Mouse (Mus musculus) heart, embryonic 14.5 days (tissue): ENCODE results near the gene Adh5. TPM values are rescaled to one million over a fixed set of nuclear protein-coding genes. Genes with fewer than 3 reads are reported as not detected.
A peak's percentile ranks its signal among the peaks of the same experiment; 100 is the strongest.

Source experiments
- ATAC-seq: fragments of 200-750 bp; cut with Nextera tagmentation; 2 replicates; pipeline ENCODE4 v1.8.0; 2017; ENCODE audit warnings: low read depth, moderate TSS enrichment; ENCODE audit not compliant: insufficient number of reproducible peaks, insufficient read depth, low FRiP score
- H3K27ac ChIP-seq, 2 experiments: fragments of 200-500 bp in 1 of 2; fragments of 300-500 bp in 1 of 2; sonication (generic) in 1 of 2; replicated peaks in 1 of 2; 2 replicates each; pipeline ENCODE4 v1.5.1; 2012 to 2014; ENCODE audit warnings: low read depth in 2 of 2, low read length in 2 of 2, control low read depth in 1 of 2, mild to moderate bottlenecking in 1 of 2, mixed read lengths in 1 of 2; ENCODE audit not compliant: control insufficient read depth in 1 of 2, insufficient read depth in 1 of 2
- H3K27me3 ChIP-seq: fragments of 300-500 bp; sonication (generic); 2 replicates; pipeline ENCODE4 v1.6.1; 2014; ENCODE audit warnings: mild to moderate bottlenecking, low read length, control low read depth; ENCODE audit not compliant: control insufficient read depth, insufficient read depth
- H3K36me3 ChIP-seq: fragments of 300-500 bp; sonication (generic); 2 replicates; pipeline ENCODE4 v1.6.1; 2014; ENCODE audit warnings: mild to moderate bottlenecking, control low read depth, low read length, mixed read lengths; ENCODE audit not compliant: control insufficient read depth, insufficient read depth
- H3K4me1 ChIP-seq, 2 experiments: fragments of 200-500 bp in 1 of 2; fragments of 300-500 bp in 1 of 2; sonication (generic) in 1 of 2; 2 replicates each; pipeline ENCODE4 v1.6.1; 2012 to 2014; ENCODE audit warnings: low read length in 2 of 2, control low read depth in 1 of 2, mixed read lengths in 1 of 2; ENCODE audit not compliant: control insufficient read depth in 2 of 2, insufficient read depth in 2 of 2
- H3K4me2 ChIP-seq: fragments of 300-500 bp; sonication (generic); 2 replicates; pipeline ENCODE4 v1.6.1; 2014; ENCODE audit warnings: mild to moderate bottlenecking, low read length
- H3K4me3 ChIP-seq, 2 experiments: fragments of 200-500 bp in 1 of 2; fragments of 300-500 bp in 1 of 2; sonication (generic) in 1 of 2; 2 replicates each; pipeline ENCODE4 v1.5.1; 2012 to 2014; ENCODE audit warnings: low read length in 2 of 2, mild to moderate bottlenecking in 2 of 2, control low read depth in 1 of 2, low read depth in 1 of 2, moderate library complexity in 1 of 2; ENCODE audit not compliant: control insufficient read depth in 1 of 2, insufficient read depth in 1 of 2
- H3K9ac ChIP-seq: fragments of 300-500 bp; sonication (generic); 2 replicates; pipeline ENCODE4 v1.6.1; 2014; ENCODE audit warnings: mild to moderate bottlenecking, low read length
- H3K9me3 ChIP-seq: fragments of 300-500 bp; sonication (generic); 2 replicates; pipeline ENCODE4 v1.6.1; 2016; ENCODE audit warnings: low read length, control low read depth; ENCODE audit not compliant: control insufficient read depth
- WGBS: fragments of 180-500 bp; shearing (Covaris S2); extraction: QIAGEN DNeasy Blood & Tissue Kit; methylation state at CpG from one replicate; pipeline ENCODE4 v1.1.7; 2014; 5-methylcytosine and 5-hydroxymethylcytosine counted together
- polyA plus RNA-seq: library from polyadenylated mRNA; unstranded; fragments of >200 nt; fragmentation: Nextera tagmentation; extraction: Ambion mirVana; gene quantifications from 2 replicates; pipeline ENCODE4 v1.2.1, GENCODE M21; 2014

The Adh5 gene
- polyA plus RNA-seq = 171 and 179 TPM in 2 replicates

DNA sequence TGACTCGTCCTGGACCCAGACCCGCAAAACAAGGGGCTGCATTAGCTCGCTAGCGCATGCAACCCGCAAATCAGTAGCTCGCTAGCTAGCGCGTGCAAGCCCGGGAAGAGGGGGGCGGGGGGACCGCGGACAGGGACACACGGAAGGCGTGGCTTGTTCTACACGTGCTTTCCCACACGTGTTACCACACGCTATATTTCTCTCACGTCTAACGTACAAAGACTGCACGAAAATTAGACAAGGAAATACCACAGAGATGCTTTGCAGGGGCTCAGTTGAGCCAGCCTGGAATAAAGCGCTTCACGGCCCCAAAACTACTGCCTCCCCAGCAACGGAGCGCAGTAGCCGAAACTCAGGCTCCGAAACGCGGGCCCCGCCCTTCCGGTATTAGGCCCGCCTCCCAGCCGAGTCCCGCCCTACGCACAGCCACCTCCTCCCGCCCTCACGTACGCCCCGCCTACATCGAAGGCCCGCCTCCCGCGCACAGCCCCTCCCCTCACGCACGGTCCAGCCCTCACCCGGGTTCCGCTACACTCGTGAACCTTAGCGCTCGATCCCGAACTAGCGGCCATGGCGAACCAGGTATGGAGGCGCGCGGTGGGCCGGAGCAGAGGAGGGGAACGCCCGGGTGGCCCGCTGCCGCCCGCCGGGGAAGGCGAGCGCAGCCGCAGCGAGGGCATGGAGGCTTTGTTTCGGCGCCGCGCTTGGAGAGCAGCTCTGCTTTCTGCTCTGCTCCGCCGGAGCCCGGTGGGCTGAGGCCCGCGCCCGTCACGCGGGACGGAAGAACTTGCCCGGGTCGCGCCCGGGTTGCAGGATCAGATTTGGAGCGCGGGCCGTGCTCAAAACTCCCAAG lies at the start of gene Adh5:
TSS of gene Adh5 (plus strand) at position 482 of the 853 bp plus-strand sequence.
- ATAC-seq = peak; percentile 100
- WGBS = under 1% methylated on average over 86 of the region's 86 CpGs

DNA sequence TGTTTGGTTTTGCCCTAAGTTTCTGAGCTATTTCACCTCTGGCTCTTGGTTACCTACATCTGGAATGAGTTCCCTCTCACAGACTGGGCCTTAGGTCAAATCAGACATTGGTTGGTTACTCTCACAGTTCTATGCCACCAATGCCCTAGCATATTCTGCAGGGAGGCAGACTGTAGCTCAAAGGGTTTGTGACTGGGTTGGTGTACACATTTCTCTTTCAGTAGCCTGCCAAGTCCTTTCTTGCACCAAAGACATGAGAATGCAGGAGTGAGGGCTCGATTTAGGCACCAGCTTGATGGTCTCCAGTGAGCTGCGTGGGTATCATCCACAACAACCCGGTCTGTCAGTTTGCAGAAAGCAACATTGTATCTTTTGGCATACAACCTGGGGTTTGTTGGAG lies 38.0 kb upstream of the Adh5 start:
- Histone ChIP-seq H3K4me1 (no peaks in the 10 kb centered on the region), H3K4me2 (no peak overlapping the region), H3K36me3 (no peaks in the 10 kb centered on the region), H3K4me3 (no peak overlapping the region), H3K27ac (no peak overlapping the region), H3K9ac (no peak overlapping the region), H3K27me3 (no peaks in the 10 kb centered on the region), H3K9me3 (no peaks in the 10 kb centered on the region)
- ATAC-seq = no peak
- WGBS = 53% methylated on average over 3 of the region's 3 CpGs

More for the DNA sequence above, at the start of gene Adh5:
- peak within 1 kb of the TSS; percentile 82 to 88 for H3K27ac ChIP-seq
- H3K4me3 ChIP-seq = peak within 1 kb of the TSS; percentile 71 to 97
- H3K4me2 ChIP-seq = peak within 1 kb of the TSS; percentile 88
- H3K36me3 ChIP-seq = peaks cover 30% of the 10 kb centered on the region
- H3K9ac ChIP-seq = peak within 1 kb of the TSS; percentile 87
- peaks cover under 1 to 17% of the 10 kb centered on the region in 2 experiments; a peak in 3 of 4 replicates for H3K4me1 ChIP-seq
- no peaks in the 10 kb centered on the region for H3K9me3 ChIP-seq
- no peaks in the 10 kb centered on the region for H3K27me3 ChIP-seq

DNA sequence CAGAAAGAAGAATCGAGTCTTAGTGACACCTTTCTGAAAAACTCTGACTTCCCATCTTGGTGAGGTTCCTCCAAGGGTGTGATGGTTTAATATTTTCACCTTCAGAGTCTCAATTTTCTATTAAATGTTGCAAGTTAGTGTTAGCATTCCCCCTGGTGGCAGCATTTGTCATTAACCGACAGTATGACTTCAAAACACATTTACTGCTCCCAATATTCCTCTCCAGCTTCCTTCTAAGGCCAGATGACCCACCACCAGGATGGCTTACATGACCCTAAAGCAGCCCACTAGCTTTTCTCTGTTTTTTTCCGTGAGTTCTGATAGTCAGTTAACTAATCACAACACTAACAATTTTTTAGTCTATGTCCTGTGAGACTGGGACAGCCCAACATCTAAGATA lies 37.6 kb upstream of the Adh5 start:
- Histone ChIP-seq H3K9ac (no peak overlapping the region), H3K4me2 (no peak overlapping the region), H3K36me3 (no peaks in the 10 kb centered on the region), H3K27me3 (no peaks in the 10 kb centered on the region), H3K4me3 (no peak overlapping the region), H3K9me3 (no peaks in the 10 kb centered on the region), H3K27ac (no peak overlapping the region), H3K4me1 (no peaks in the 10 kb centered on the region)
- 28% methylated on average over 3 of the region's 3 CpGs for WGBS
- no peak for ATAC-seq

DNA sequence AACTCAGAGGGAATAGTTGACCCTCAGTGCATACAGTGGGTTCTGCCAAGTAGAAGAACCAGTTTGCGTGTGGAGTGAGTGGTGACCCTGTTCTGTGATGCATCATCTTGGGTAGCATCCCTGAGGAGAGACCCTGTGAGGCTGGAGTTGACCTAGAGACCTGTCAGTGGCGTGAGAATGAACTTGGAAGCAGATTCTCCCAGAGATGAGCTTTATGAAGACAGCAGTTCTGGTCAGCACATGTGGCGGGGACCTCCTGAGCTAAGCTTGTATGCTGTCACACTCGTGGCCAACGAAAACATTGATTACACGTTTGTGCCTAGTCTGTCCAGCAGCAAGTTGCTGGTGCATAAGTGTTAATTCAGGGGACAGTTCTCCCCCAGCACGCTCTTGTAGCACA lies 37.1 kb upstream of the Adh5 start:
- WGBS = 63% methylated on average over 7 of the region's 7 CpGs
- no peak overlapping the region for H3K4me3 ChIP-seq
- H3K9ac ChIP-seq = no peak overlapping the region
- H3K4me2 ChIP-seq = no peak overlapping the region
- no peaks in the 10 kb centered on the region for H3K9me3 ChIP-seq
- no peak overlapping the region for H3K27ac ChIP-seq
- no peaks in the 10 kb centered on the region for H3K27me3 ChIP-seq
- no peaks in the 10 kb centered on the region for H3K4me1 ChIP-seq
- no peak for ATAC-seq
- no peaks in the 10 kb centered on the region for H3K36me3 ChIP-seq

DNA sequence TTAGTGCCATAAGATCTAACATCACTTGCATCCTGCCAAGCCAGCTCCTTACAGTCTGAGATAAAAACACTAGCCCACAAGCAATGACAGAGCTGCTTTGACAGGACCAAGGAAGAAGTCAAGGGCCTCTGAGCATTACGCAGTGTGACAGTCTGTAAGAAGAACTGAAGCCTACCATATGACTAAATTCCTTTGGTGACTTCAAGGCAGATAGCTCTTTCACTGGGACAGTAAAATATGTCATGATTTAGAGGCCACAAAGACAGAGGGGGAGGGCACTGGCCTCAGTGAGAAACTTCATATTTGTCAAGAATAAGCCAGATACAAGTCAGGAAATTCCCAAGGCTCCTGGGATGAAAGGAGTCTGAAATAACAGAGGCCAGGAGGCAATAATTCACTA lies 35.0 kb upstream of the Adh5 start:
- no peaks in the 10 kb centered on the region for H3K4me1 ChIP-seq
- H3K27me3 ChIP-seq = no peaks in the 10 kb centered on the region
- H3K4me3 ChIP-seq = no peak overlapping the region
- no peaks in the 10 kb centered on the region for H3K36me3 ChIP-seq
- no peak for ATAC-seq
- no peak overlapping the region for H3K27ac ChIP-seq
- H3K9me3 ChIP-seq = no peaks in the 10 kb centered on the region
- no peak overlapping the region for H3K9ac ChIP-seq
- 75% methylated on average over 1 of the region's 1 CpGs for WGBS
- H3K4me2 ChIP-seq = no peak overlapping the region

DNA sequence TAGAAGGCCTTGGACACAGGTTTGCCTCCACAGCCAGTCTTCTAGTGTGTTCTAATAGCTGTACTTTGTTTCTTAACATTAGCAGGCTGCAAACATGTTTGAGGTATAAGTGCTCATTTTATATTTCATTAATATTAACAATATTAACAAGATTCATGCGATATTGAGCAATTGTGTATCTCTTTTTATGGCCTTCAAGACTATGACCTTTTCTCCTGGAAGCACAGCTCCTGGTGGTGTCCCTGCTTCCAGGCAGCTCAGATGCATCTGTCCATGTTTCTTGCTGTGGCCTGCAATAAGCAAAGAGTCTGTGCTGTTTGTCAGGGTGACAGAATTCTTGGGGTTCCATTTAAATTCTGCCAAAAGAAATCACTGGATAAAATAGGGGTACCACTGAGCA lies 33.3 kb upstream of the Adh5 start:
- no peak for ATAC-seq
- 71% methylated on average over 1 of the region's 1 CpGs for WGBS
- no peaks in the 10 kb centered on the region for H3K9me3 ChIP-seq
- H3K27ac ChIP-seq = no peak overlapping the region
- no peak overlapping the region for H3K9ac ChIP-seq
- H3K4me3 ChIP-seq = no peak overlapping the region
- H3K4me1 ChIP-seq = no peaks in the 10 kb centered on the region
- no peaks in the 10 kb centered on the region for H3K36me3 ChIP-seq
- no peaks in the 10 kb centered on the region for H3K27me3 ChIP-seq
- no peak overlapping the region for H3K4me2 ChIP-seq

DNA sequence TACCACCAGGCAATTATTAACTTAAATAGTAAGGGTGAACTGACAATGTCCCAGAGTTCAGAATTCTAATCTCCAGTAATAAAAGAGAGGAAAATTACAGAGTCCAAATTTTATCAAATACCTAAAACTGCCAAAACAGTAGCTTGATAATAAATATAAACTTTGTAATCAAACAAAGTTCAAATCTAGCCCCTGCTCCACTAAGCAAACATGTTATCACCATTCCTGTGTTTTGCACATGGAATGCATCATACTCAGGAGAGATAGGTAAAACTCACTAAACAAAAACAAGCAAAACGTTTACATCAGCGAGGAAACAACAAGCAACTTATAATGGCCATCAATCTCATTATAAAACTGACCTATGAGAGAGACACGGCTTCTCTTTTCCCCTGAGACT lies 32.7 kb upstream of the Adh5 start:
- no peaks in the 10 kb centered on the region for H3K36me3 ChIP-seq
- no peak for ATAC-seq
- H3K27ac ChIP-seq = no peak overlapping the region
- 82% methylated on average over 3 of the region's 3 CpGs for WGBS
- no peaks in the 10 kb centered on the region for H3K27me3 ChIP-seq
- no peak overlapping the region for H3K9ac ChIP-seq
- no peak overlapping the region for H3K4me2 ChIP-seq
- no peak overlapping the region for H3K4me3 ChIP-seq
- H3K9me3 ChIP-seq = no peaks in the 10 kb centered on the region
- H3K4me1 ChIP-seq = no peaks in the 10 kb centered on the region
